Mouse (Mus musculus) cortical plate, adult 2 months (tissue): Measurements from ENCODE around the gene Exog.

Source experiments
- CTCF ChIP-seq: fragments of 200-500 bp; IDR thresholded peaks from 2 replicates; pipeline ENCODE4 v1.5.1; 2011; ENCODE audit warnings: mild to moderate bottlenecking, control low read depth, low read length; ENCODE audit not compliant: insufficient read depth; ENCODE audit errors: extremely low read depth
- POLR2A ChIP-seq: fragments of 200-500 bp; IDR thresholded peaks from 2 replicates; pipeline ENCODE4 v1.6.1; 2011; ENCODE audit warnings: mild to moderate bottlenecking, low read length, control low read depth; ENCODE audit not compliant: insufficient read depth; ENCODE audit errors: extremely low read depth

DNA sequence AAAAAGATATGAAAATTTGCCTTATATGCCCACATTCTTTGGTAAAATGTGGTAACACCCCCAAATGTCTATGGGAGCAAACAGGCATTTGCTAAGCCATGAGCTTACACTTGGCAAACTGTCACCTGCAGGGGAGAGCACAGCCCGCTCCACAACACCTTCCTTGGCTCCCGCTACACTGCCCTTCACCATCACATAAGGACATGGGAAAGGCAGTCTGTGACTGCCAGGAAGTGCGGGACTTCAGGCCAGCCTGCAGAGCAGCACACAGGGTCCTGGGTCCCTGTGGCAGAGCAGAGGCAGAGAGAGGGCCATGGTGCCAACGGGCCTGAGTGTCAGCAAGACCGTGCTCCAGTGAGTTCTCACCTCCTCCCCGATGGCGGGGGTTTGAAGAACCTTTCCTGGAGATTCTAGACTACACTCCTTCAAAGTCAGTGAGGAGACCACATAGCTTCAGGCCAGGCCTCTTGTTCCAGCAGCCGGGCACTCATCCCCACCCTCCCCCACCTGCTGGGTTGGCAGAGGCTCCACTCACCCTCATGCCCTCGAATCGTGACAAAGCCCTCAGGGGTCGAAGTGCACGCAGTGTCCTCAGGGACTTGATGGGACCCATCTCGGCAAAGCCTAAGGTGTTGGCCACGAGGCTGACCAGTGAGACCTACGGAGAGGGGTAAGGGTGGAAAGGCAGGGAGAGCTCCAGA is 53.0 kb downstream of the Exog start:
- TF ChIP-seq POLR2A (no peak), CTCF (no peak)
